Mouse (Mus musculus) forebrain, embryonic 13.5 days (tissue): ENCODE measurements around the gene Mbd4. TPM values are rescaled to one million over a fixed set of nuclear protein-coding genes. Genes with fewer than 3 reads are reported as not detected.

ENCODE experiments used
- ATAC-seq: fragments of 200-750 bp; cut with Nextera tagmentation; 2 replicates; pipeline ENCODE4 v1.8.0; 2017
- H3K27ac ChIP-seq: fragments of 300-500 bp; sonication (generic); 2 replicates; pipeline ENCODE4 v1.5.1; 2015; ENCODE audit warnings: inconsistent platforms, mild to moderate bottlenecking, moderate library complexity
- H3K27me3 ChIP-seq: fragments of 300-500 bp; sonication (generic); 2 replicates; pipeline ENCODE4 v1.6.1; 2015; ENCODE audit warnings: mild to moderate bottlenecking, inconsistent platforms
- H3K36me3 ChIP-seq: fragments of 300-500 bp; sonication (generic); 2 replicates; pipeline ENCODE4 v1.6.1; 2015; ENCODE audit warnings: mild to moderate bottlenecking, inconsistent platforms; ENCODE audit not compliant: poor library complexity, severe bottlenecking
- H3K4me1 ChIP-seq: fragments of 300-500 bp; sonication (generic); 2 replicates; pipeline ENCODE4 v1.6.1; 2015; ENCODE audit warnings: inconsistent platforms
- H3K4me2 ChIP-seq: fragments of 300-500 bp; sonication (generic); 2 replicates; pipeline ENCODE4 v1.6.1; 2015; ENCODE audit warnings: inconsistent platforms, mild to moderate bottlenecking, moderate library complexity
- H3K4me3 ChIP-seq: fragments of 300-500 bp; sonication (generic); 2 replicates; pipeline ENCODE4 v1.5.1; 2015; ENCODE audit warnings: mild to moderate bottlenecking, inconsistent platforms
- H3K9ac ChIP-seq: fragments of 300-500 bp; sonication (generic); 2 replicates; pipeline ENCODE4 v1.6.1; 2015; ENCODE audit warnings: mild to moderate bottlenecking, inconsistent platforms
- H3K9me3 ChIP-seq: fragments of 300-500 bp; sonication (generic); replicated peaks from 2 replicates; pipeline ENCODE4 v1.6.1; 2016; ENCODE audit warnings: inconsistent platforms
- WGBS: fragments of 180-500 bp; shearing (Covaris S2); methylation state at CpG from one replicate; pipeline ENCODE4 v1.1.7; 2015; 5-methylcytosine and 5-hydroxymethylcytosine counted together
- polyA plus RNA-seq: library from polyadenylated mRNA; unstranded; fragments of >200 nt; fragmentation: Nextera tagmentation; extraction: Ambion mirVana; gene quantifications from 2 replicates; pipeline ENCODE4 v1.2.1, GENCODE M21; 2015

Gene Mbd4
- polyA plus RNA-seq, 1 experiment from 2014 or later = 20.4 TPM

GRCm38 (mm10) chr6:115855733-115856360 lies 2.7 kb upstream of the Mbd4 start:
- H3K9me3 ChIP-seq = no peaks in the 10 kb centered on the region
- no peak overlapping the region for H3K4me3 ChIP-seq
- no peak for ATAC-seq
- H3K27me3 ChIP-seq = no peaks in the 10 kb centered on the region
- 82% methylated on average over 3 of the region's 3 CpGs for WGBS
- no peak overlapping the region for H3K27ac ChIP-seq
- peaks cover 31% of the 10 kb centered on the region for H3K4me1 ChIP-seq
- H3K9ac ChIP-seq = no peak overlapping the region
- H3K4me2 ChIP-seq = no peak overlapping the region
- no peaks in the 10 kb centered on the region for H3K36me3 ChIP-seq

DNA sequence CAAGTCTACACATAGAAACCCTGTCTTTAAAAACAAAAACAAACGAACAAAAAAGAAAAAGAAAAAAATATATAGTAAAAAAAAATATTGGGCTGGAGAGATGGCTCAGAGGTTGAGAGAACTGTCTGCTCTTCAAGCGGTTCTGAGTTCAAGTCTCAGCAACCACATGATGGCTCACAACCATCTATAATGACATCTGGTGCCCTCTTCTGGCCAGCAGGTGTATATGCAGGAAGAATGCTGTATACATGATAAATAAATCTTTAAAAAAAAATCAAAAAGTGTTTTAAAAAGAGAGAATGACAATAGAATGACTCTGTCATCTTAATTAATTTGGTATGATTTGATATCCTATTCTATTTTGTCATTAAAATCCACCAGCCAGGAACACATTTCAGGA lies 1.3 kb upstream of the Mbd4 start:
- no peak for ATAC-seq
- 64% methylated on average over 2 of the region's 2 CpGs for WGBS

DNA sequence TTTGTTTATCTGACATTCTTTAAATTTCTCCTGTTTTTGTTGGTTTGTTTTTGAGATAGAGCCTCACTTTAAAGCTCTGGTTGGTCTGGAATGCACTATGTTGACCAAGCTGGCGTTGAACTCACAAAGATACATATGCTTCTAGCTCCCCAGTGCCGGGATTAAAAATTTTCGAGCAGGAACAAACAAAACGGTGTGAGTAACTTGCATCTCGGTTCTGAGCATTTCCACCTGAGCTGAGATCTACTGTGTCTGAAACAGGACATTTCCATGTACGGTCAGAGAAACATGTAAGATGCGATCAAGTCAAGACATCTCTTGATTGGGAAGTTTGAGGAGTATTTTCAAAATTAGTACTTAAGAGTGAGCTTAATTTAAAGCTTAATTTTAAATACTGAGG lies 814 bp upstream of the Mbd4 start:
- Histone ChIP-seq H3K4me2 (peak overlapping the region; percentile 62), H3K36me3 (peaks cover 11% of the 10 kb centered on the region), H3K9me3 (no peaks in the 10 kb centered on the region), H3K4me3 (peak overlapping the region; percentile 61), H3K27me3 (no peaks in the 10 kb centered on the region), H3K27ac (peak overlapping the region; percentile 86), H3K9ac (peak overlapping the region; percentile 66), H3K4me1 (peaks cover 31% of the 10 kb centered on the region)
- WGBS = 42% methylated on average over 7 of the region's 7 CpGs
- no peak for ATAC-seq

More for the DNA sequence above, 1.3 kb upstream of the Mbd4 start:
- Histone ChIP-seq H3K9ac (no peak overlapping the region), H3K27me3 (no peaks in the 10 kb centered on the region), H3K9me3 (no peaks in the 10 kb centered on the region), H3K27ac (no peak overlapping the region), H3K4me3 (no peak overlapping the region), H3K36me3 (peaks cover 7% of the 10 kb centered on the region), H3K4me2 (no peak overlapping the region), H3K4me1 (peaks cover 31% of the 10 kb centered on the region)

DNA sequence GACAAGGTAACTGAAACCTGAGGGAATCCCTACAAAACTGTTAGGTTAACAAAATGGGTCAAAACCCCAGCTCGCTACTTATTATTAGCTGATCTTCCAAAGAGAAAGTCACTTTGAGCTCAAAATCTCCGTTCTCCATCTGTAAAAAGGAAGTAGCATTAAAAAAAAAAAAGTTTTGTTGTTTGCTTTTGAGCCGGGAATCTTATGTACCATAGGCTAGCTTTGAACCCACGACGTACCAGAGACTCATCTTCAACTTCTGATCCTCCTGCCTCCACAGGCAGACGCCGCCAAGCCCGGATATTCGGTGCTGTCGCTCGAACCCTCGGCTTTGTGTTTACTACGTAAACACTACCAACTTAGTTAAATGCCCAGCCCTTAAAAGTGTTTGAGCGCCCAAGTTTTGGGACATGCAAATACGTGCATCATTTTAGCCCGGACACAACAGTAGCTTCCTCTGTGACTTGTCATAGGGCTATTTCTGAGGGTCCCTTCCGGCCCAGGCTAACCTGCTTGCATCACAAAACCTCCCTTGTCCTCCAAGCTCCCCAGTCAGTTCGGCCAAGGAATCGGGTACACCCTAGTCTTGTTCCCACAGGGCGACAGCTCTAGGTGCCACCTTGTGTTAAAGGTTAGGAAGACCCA lies 603 bp downstream of the Mbd4 start:
- H3K9me3 ChIP-seq = no peaks in the 10 kb centered on the region
- WGBS = 4% methylated on average over 20 of the region's 20 CpGs
- no peak for ATAC-seq

DNA sequence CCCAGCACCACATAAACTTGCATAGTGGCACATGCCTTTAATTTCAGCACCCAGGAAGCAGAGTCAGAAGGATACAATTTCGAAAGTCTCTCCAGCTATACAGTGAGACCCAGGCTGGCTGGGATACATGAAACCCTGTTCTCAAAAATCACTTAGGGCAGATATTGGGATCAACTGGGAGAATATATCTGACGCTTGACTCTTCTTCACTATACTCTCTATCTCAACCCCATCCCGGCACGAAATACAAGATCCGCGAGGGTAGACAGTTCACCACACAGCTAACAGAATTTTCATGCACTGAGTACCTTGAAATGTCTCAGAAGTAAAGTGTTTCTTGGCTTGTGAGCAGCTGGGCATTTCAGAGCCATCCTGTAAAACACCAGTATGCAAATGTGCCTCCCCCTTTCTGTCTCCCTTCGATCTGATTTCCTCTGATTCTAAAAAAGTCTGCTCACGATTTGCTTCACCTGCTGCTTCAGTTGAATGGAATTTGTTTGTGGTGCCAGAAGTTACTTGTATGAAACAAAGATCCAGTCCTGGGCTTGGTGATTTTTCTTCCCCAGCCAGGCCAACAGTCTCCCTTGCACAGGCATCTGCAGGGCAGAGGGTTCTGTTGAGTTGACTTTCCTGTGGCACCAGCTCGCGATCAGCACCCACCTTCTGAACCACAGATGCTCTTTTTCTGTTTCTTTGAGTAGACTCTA lies 4.4 kb downstream of the Mbd4 start:
- Histone ChIP-seq H3K27ac (no peak overlapping the region), H3K36me3 (peaks cover 37% of the 10 kb centered on the region), H3K9me3 (no peaks in the 10 kb centered on the region), H3K27me3 (no peaks in the 10 kb centered on the region), H3K4me2 (no peak overlapping the region), H3K9ac (no peak overlapping the region), H3K4me1 (peaks cover 20% of the 10 kb centered on the region), H3K4me3 (no peak overlapping the region)
- WGBS = 94% methylated on average over 10 of the region's 10 CpGs
- no peak for ATAC-seq

More for the DNA sequence above, 603 bp downstream of the Mbd4 start:
- peaks cover 31% of the 10 kb centered on the region for H3K4me1 ChIP-seq
- H3K27ac ChIP-seq = peak overlapping the region; percentile 86
- H3K4me2 ChIP-seq = peak overlapping the region; percentile 79
- H3K4me3 ChIP-seq = peak overlapping the region; percentile 61
- H3K9ac ChIP-seq = peak overlapping the region; percentile 73
- H3K36me3 ChIP-seq = peaks cover 24% of the 10 kb centered on the region
- H3K27me3 ChIP-seq = no peaks in the 10 kb centered on the region

- H3K4me1 ChIP-seq = peaks cover 7% of the 10 kb centered on the region
- H3K9ac ChIP-seq = no peak overlapping the region
- H3K27ac ChIP-seq = no peak overlapping the region
- H3K36me3 ChIP-seq = peaks cover 54% of the 10 kb centered on the region
- 0 out of 2 replicates have a peak, but pooled peaks have one; percentile 38 for ATAC-seq
- no peak overlapping the region for H3K4me2 ChIP-seq
- H3K27me3 ChIP-seq = no peaks in the 10 kb centered on the region
- H3K9me3 ChIP-seq = no peaks in the 10 kb centered on the region
- WGBS = 42% methylated on average over 8 of the region's 8 CpGs
- H3K4me3 ChIP-seq = no peak overlapping the region
Observed at GRCm38 (mm10) chr6:115846640-115847411, 6.3 kb downstream of the Mbd4 start.

- Histone ChIP-seq H3K4me1 (no peaks in the 10 kb centered on the region), H3K9ac (no peak overlapping the region), H3K27ac (no peak overlapping the region), H3K27me3 (no peaks in the 10 kb centered on the region), H3K4me3 (no peak overlapping the region), H3K9me3 (no peaks in the 10 kb centered on the region), H3K36me3 (peaks cover 54% of the 10 kb centered on the region), H3K4me2 (no peak overlapping the region)
- no peak for ATAC-seq
- WGBS = 95% methylated on average over 4 of the region's 4 CpGs
Observed at GRCm38 (mm10) chr6:115845006-115845405, 8.2 kb downstream of the Mbd4 start.

- Histone ChIP-seq H3K27me3 (no peaks in the 10 kb centered on the region), H3K9me3 (no peaks in the 10 kb centered on the region), H3K4me1 (peaks cover 9% of the 10 kb centered on the region; the same call in 1 of the 2 replicates), H3K4me3 (peak overlapping the region; percentile 41), H3K9ac (no peak overlapping the region), H3K27ac (no peak overlapping the region), H3K36me3 (peaks cover 23% of the 10 kb centered on the region), H3K4me2 (peak overlapping the region; percentile 68)
- WGBS = 67% methylated on average over 5 of the region's 5 CpGs
- peak; percentile 7; the same call in 1 of the 2 replicates for ATAC-seq
Observed at GRCm38 (mm10) chr6:115838745-115839144, 14.4 kb downstream of the Mbd4 start.

DNA sequence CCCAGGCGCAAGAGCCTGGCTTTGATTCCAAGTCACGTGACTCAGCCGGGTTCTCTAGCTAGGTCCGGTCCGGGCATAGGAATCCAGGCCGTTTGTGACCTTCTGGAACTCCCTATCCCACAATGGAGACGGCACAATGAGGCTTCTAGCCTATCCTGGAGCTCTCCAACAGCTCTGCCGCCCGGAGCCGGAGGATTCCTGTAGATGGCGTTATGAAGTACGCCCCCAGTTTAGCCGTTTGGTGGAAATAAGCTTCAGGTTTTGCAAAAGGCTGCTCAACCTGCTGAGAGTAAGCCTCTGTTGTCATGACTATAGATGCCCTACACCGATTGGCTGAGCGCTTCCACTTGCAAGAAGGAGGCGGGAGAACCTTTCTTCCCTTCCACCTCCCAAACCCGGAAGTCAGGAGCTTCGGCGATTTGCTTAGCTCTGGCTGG lies 15.0 kb downstream of the Mbd4 start, which contains the start of gene Efcab12:
TSS of gene Efcab12 (minus strand) at position 252 of the 437 bp plus-strand sequence.
- Histone ChIP-seq H3K27me3 (no peaks in the 10 kb centered on the region), H3K36me3 (peaks cover 17% of the 10 kb centered on the region), H3K9me3 (no peaks in the 10 kb centered on the region), H3K4me2 (peak within 1 kb of the TSS; percentile 68), H3K4me3 (peak within 1 kb of the TSS; percentile 41), H3K9ac (peak within 1 kb of the TSS; percentile 59), H3K27ac (0 out of 2 replicates have a peak within 1 kb of the TSS, but pooled peaks have one; percentile 54), H3K4me1 (peaks cover 9% of the 10 kb centered on the region; the same call in 1 of the 2 replicates)
- peak; percentile 97 for ATAC-seq
- 2% methylated on average over 19 of the region's 19 CpGs for WGBS

- no peak overlapping the region for H3K9ac ChIP-seq
- H3K36me3 ChIP-seq = no peaks in the 10 kb centered on the region
- no peak overlapping the region for H3K4me3 ChIP-seq
- no peak overlapping the region for H3K27ac ChIP-seq
- ATAC-seq = no peak
- H3K27me3 ChIP-seq = no peaks in the 10 kb centered on the region
- H3K9me3 ChIP-seq = no peaks in the 10 kb centered on the region
- no peak overlapping the region for H3K4me2 ChIP-seq
- peaks cover 9% of the 10 kb centered on the region; the same call in 1 of the 2 replicates for H3K4me1 ChIP-seq
Observed at GRCm38 (mm10) chr6:115833861-115834260, 19.3 kb downstream of the Mbd4 start.

GRCm38 (mm10) chr6:115832152-115832850 lies 20.9 kb downstream of the Mbd4 start:
- WGBS = 89% methylated on average over 2 of the region's 2 CpGs
- H3K36me3 ChIP-seq = no peaks in the 10 kb centered on the region
- H3K4me3 ChIP-seq = no peak overlapping the region
- H3K9ac ChIP-seq = no peak overlapping the region
- H3K27ac ChIP-seq = no peak overlapping the region
- no peak for ATAC-seq
- no peaks in the 10 kb centered on the region for H3K9me3 ChIP-seq
- no peaks in the 10 kb centered on the region for H3K27me3 ChIP-seq
- no peaks in the 10 kb centered on the region for H3K4me1 ChIP-seq
- no peak overlapping the region for H3K4me2 ChIP-seq
